Mouse (Mus musculus): ENCODE data around the gene H2al2a.

H2al2a gene

DNA sequence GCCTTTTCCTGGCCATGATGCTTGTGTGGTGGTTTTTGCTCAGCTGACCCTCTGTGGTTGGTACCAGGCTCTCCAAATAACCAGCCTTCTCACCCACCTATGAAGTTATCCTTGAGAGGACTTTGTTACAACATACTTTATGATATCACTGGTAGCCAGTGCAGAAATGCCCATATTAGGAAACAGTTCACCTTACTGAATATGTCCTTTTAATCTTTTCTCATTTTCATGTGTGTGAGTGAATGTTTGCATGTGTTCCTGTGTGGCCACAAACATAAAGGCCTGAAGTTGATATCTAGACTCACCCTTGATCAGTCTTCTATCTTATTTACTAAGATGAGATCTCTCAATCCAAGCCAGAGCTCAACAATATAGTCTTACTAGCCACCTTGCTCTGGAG is at the start of gene H2al2a:
Gene H2al2a (minus strand): TSS at position 101 of the 400 bp plus-strand sequence.
- DNase-seq, result no peak

- DNase-seq, result no peak
Observed at GRCm38 (mm10) chr2:18046186-18046585, 49.4 kb upstream of the H2al2a start.

- no peak for DNase-seq
Observed at GRCm38 (mm10) chr2:18045781-18046181, 49.0 kb upstream of the H2al2a start.

GRCm38 (mm10) chr2:18045143-18045780 is 48.5 kb upstream of the H2al2a start:
- DNase-seq, result no peak

DNA sequence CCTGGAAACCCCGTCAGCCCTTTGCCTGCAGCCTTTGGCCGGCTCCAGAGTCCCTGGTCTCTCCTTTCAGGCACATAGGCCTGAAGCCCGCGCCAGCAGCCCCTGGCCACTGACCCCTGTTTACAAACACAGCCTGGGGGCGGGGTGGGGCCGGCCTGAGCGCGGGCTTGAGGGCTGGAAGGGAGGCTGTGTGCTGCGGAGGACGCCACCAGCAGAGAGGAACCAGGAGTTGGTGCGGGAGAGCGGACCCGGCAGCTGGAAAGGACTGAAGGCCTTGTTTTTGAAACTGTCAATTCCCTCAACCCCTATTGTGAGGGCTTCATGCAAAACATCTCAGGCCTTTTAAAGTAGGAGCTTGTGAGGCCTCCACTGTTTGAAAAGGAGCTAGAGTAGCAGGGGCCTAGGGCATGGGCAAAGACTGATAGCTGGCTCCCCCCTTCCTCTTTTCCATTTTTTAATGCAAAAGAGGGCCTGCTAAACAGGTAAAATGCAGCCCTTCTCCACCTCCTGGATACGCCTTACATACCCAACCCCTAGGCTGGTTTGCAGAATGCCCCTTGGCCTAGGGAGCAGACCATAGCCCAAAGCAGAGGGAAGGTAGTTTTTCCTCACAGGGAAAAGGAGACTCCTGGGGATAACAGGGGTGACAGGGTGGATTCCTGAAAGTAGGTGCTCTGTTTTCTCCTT is 44.6 kb upstream of the H2al2a start:
- no peak for DNase-seq

- DNase-seq, result no peak
Observed at GRCm38 (mm10) chr2:18040347-18041160, 43.8 kb upstream of the H2al2a start.

DNA sequence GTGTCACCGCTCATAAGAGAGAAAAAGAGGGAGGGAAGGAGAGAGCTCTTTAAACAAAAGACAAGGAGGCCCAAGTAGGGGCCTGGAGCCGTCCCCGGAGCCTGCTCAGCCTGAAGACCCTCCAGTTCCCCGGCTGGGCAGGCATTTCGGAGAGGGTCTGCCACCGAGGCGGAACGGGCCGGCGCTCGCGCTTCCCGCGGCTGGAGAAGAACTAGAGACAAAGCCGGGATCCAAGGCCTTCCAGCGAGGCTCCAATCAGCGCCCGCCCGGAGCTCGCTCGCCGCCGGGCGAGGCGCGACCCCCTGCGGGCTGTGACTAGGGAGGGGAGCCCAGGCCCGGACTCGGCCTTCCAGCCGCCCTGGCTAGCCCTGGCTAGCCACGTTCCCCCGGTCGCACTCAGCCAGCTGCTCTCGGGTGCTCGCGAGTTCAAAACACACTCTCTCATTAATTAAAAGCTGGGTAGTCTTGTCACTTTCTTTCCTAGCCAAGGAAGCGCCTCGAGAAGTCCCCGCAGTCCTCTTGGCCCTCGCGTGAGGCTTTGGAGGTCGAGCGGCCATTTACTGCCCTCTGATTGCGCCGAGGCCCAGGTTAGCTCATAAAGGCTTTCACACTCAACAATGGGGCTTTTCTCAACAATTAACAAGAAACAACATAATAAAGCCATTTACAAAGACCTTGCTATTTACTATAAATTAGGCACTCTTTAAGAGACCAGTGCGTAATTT is 43.0 kb upstream of the H2al2a start:
- no peak for DNase-seq

GRCm38 (mm10) chr2:18038895-18039371 is 42.2 kb upstream of the H2al2a start:
- DNase-seq, result no peak

GRCm38 (mm10) chr2:18038141-18038752 is 41.5 kb upstream of the H2al2a start:
- DNase-seq, result no peak

DNA sequence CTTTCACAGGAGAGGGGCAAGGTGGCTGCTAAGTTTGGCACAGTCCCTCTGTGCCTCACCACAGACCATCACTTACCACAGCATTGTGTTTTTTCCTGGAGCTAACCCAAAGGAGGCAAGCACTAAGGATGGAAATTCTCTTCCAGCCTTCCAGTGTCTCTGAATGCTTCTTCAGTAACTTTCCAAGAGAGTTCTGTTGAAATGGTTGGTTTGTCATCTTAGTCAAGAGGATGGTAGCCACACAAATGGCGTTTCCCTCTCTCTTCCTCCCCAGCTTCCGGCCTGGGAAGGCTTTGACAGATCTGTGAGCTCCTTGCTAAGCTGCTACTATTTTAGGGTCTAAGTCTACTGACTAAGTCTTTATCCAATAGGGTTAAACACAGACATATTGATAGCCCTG is 40.7 kb upstream of the H2al2a start, which contains the start of gene A930004D18Rik:
Gene A930004D18Rik (minus strand): TSS at position 247 of the 400 bp plus-strand sequence.
- no peak for DNase-seq

DNA sequence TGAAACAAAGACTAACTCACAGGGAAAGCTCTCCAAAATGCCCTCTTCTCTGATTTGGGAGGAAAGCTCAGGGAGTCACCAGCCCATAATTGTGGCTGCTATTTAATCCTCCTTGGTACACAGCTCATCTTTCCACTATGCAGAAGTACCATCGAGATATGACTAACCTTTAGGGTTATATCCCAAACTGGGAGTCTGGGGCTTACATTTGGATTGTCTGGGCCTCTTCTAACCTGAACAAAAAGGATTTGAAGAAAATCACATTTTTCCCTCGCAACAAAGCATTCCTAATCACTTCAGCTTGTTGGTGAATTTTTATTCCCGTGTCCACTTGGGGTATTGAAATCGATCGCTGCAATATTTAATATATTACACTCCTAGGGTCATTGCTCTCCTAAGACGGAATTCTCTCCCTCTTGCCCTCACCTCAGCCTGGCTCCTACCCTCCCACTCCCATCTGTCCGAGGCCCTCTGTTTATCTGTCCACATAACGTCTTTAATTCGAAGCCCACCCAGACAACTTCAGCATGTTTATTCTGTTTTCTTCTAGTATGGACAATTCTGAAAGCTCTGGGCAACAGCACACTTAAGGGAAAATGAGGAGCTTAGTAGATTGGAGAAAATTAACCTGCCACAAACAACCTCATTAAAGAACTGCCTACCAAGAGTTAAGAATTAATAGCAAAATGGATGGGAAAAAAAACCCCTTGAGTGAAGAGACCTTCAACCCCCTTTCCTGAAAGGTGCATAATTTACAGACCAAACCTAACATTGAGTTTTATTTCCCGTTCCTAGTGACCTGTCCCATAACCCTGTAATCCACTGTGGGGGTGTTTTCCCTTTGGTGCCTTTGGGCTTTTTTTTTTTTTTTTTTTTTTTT is 37.9 kb upstream of the H2al2a start:
- DNase-seq, result no peak

- no peak for DNase-seq
Observed at GRCm38 (mm10) chr2:18033166-18034108, 36.7 kb upstream of the H2al2a start.

DNA sequence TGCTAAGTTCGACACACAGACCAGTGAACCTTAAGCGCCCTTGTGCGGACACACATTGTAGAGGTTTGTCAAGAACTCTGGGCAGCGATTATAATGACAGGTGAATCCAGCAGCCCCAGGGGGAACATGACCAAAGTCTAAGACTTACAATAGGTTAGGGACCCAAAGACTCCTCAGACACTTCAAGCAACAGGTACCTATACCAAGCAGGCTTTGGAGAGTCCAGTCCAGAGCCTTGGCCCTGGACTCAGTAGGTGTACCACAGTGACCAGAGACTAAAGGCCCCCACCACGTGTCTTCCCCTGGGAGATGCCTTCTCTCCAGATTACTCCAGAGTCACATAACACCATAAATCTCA is 35.8 kb upstream of the H2al2a start:
- DNase-seq, result no peak

DNA sequence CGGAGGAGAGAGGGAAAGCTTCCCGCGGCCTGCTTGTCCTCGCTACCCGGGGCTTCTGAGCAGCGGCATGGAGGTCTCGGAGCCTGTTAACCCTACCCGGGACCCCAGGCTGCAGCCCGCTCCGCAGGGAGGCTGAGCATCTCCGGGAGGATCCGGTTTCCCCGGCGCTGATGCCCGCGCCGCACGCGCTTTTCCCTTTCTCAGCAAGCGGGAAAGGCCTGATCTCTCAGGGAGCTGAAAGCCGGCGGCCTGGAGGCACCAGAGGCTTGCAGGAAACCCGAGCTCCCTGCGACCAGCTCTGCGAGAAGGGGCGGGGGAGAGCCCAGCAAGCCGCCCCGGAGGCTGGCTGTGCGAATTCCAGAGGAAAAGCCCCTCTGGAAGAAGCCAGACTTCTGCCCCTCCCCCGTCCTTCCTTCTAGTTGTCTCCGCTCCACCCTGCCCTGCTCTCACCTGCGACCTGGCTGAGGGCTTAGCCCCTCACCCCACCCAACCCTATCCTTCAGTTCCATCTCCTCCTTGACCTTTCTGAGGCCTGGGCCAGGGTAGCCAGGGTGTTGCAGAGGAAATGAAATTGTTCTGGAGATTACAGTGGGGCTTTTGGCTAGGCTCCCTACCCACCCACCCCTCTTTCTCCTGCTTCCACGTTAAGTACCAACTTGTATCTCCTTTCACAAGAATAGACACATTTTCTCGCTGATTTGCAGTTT is 35.2 kb upstream of the H2al2a start:
- peak; percentile 4 to 10 for DNase-seq

DNA sequence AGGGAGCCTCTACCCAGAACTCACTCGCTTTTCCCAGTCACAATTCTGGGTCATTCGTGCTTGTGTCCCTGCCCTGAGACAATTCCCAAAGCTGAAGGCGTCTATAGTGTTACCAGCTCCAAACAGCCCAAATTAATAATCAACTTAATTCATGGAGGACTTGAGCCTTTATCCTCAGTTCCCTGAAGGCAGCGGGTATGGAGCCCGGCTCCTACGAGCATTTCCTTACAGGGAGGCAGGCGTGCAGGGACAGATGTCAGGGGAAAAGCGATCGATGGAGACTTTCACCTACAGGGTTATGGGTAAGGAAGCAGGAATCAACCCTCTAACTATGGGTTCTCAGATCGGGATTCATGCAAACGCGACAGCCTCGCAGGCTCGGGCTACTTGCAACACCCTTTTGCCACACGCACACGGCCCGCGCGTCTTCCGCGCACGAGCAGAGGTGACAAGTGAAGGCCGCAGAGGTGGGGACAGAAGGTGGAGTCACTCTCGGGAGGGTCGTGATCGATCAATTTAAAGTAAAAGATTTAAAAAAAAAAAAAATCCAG is 34.6 kb upstream of the H2al2a start:
- DNase-seq, result peak in 1 of 2 experiments; percentile 4

DNA sequence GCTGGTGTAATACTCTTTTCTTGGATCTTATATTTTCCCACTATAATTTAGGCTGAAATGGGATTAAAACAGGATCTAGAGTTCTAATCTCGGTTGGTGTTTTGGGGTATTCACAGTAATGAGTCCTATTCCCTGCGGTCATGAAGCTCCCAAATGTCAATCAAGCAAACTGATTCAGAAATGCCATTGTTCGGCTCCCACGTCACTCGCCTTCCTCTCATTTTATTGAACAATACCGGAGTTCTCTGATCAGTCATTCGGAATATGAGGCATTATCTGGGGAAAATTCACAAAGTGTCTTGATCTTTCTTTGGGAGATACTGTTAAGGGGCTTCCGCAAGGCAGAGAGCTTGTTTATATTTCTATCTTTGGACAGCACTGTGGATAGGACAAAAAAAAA is 33.8 kb upstream of the H2al2a start:
- DNase-seq, result no peak

- DNase-seq, result no peak
Observed at GRCm38 (mm10) chr2:18029656-18030055, 32.9 kb upstream of the H2al2a start.

DNA sequence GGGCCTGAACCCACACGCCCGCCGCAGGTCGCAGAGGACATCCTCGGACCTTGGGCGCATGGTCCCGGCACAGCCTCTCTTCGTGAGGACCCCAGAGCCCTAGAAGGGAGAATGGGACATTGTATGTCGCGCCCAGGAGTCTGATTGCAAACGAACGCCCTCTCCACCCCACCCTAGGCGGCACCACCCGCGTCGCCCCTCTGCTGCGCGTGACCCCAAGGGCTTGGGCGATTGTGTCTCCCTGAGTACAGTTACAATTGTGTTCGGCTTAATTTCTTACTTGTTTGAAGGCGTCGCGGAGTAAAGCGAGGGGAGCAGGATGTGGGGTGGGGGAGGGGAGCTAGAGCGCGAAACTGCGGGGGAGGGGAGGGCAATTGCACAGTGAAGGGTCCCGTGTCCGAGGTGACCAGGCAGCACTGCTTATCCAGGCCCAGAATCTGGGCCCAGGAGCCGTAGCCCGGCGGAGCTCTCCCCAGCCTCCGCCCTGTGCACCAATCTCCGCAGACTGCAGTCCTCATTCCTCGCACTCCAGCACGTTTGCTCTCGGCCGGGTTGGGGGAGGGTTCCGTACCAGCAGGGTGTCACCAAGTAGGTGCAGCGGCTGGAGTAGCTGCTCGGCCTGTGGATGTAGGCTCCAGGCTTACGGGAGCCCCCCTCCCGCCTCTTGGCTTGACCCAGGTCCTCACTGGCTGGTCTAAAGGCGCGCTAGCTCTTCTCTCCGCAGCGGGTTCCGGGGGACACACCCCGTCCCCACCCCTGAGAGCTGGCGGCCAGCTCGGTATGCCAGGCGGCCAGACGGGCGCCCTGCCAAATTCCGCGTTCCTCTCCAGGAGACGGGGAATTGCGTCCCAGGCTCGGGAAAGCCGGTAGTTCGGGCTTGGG is 31.6 kb upstream of the H2al2a start:
- peak; percentile 67 to 68 for DNase-seq

Data from thymus, postnatal 36 days (tissue).